Mouse (Mus musculus): ENCODE data around the gene Fbxw8.

- no peak for TF ChIP-seq CTCF (IDR thresholded peaks at IDR 0.05; ENCODE audit: borderline replicate concordance, control insufficient read depth, extremely low read depth, insufficient read depth, low read length, poor library complexity)
- TF ChIP-seq POLR2A (IDR thresholded peaks at IDR 0.05; ENCODE audit: control insufficient read depth, extremely low read depth, insufficient read depth, low read length, poor library complexity) = no peak
These were observed 90.9 kb downstream of the Fbxw8 start for GRCm38 (mm10) chr5:118064284-118064901.
